Mouse (Mus musculus) kidney, adult 18-20 months (tissue): ENCODE results near the gene Cntf.
"Not testable (repeated sequence)": the region's sequence is repeated elsewhere in the genome, so short reads cannot be mapped to it uniquely, and the experiment has no call there.

ENCODE experiments used
- DNase-seq: peaks from one replicate; pipeline ENCODE4 v3.0.0; 2021

The Cntf gene

GRCm38 (mm10) chr19:12762212-12763130 is 3.0 kb downstream of the Cntf start:
- no peak for DNase-seq

DNA sequence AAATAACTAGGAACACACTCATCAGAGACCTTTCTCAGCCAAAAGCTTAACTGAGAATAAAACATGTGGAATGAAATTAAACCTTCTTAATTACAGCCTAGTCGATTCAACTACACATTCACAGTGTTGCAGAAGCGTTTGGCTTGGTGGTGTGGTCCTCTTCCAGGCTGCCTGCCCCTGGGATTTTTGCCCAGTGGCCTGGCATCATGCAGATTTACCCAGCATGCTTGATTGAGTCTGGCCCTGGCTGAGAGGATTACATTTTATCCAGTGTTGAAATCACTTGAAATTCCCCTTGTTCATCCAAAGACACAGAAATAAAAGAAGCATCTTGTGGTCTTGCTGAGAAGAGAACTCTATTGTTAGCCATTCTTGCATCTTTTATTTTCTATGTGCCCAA is 5.8 kb downstream of the Cntf start:
- DNase-seq = peak; percentile 39

GRCm38 (mm10) chr19:12758936-12759478 is 6.4 kb downstream of the Cntf start:
- no peak for DNase-seq

DNA sequence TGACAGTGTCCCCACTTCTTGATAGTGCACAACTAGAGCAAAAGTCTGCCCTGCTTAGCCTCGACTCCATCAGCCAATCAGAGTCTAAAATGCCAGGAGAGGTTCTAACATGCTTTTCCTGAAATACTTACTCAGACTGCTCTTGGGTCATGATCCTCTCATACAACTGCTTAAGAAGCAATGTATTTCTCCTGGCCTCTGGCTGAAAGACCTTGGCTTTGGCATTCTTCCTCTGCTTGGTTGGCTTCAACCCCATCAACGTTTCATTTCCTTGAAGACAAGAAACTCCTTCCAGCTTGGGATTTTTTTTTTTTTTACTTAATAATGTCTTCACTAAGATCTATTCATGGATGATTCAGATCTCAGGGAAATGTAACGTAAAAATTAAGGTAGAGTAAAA is 9.1 kb downstream of the Cntf start:
- no peak for DNase-seq

DNA sequence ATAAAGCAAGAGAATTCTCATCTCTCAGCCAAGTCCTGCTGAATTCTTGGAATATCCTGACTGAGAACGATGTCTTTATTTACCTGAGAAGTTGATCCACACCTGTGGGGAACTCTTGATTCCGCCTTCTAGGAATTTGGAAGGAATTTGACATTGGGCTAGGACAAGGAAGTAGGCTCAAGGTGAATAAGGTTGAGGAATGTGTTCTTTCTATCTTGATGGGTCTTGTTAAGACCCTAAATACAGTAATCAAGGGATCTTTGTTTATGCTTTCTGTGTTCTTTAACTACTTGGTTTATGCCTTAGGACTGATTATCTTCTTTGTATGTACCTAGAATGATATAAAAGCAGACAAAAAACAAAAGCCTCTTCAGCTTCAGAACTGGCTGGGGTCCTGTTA is 33.5 kb downstream of the Cntf start:
- DNase-seq = no peak

DNA sequence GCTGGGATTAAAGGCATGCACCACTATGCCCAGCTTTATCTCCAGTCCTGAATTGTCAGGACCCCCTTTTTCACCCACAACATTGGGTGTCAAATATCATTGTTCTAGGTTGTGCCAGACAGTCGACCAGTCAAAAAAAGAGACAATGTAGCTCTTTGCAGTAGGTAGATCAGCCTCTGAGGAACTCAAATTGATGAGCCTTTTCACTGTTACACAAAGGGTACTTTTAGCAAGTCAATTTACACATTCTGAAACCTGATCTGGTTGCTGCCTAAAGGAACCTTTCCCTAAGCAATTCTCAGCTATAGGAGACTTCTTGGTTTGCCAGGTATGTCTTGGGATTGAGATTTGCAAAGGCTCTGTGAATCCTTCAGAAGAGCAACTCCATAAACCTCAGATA is 34.4 kb downstream of the Cntf start:
- DNase-seq = no peak

GRCm38 (mm10) chr19:12725851-12726250 is 39.6 kb downstream of the Cntf start:
- no peak for DNase-seq

- DNase-seq = peak; percentile 47
Measured at GRCm38 (mm10) chr19:12722308-12722707, 43.1 kb downstream of the Cntf start.

DNA sequence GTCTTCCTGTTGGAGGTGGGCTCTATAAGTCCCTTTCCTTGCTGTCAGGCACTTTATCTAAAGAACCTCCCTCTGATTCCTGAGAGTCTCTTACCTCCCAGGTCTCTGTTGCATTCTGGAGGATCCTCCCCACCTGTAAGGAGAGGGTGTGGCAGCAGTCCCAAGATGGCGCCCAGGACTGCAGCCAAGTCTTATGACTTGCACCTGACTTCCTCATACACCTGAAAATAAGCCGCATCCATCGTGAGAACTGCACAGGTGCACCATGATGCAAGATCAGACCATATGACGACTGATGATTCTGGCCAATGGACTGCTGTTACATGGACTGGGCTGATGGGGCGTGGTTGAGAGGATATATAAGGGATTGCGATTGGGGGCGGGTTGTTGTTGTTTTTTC is 43.8 kb downstream of the Cntf start:
- peak; percentile 45 for DNase-seq

- DNase-seq = not testable (repeated sequence)
Measured at GRCm38 (mm10) chr19:12720919-12721318, 44.5 kb downstream of the Cntf start.

DNA sequence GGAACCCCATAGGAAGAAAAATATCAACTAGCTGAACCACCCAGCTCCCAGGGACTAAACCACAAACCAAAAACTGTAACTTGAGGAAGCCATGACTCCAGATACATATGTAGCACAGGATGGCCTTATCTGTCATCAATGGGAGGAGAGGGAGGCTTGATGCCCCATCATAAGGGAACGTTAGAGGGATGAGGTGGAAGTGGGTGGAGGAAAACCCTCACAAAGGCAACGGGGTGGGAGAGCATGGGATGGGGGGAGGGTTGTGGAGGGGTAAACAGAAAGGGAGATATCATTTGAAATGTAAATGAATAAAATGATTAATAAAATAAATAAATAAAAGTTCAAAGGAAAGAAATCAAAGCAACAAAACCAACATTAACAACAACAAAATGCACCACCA is 45.0 kb downstream of the Cntf start:
- no peak for DNase-seq

GRCm38 (mm10) chr19:12719189-12719588 is 46.2 kb downstream of the Cntf start:
- DNase-seq = no peak
